Mouse (Mus musculus) lung, postnatal 25 days (tissue): ENCODE measurements around the gene Gm5861.
"Not testable (repeated sequence)": the region's sequence is repeated elsewhere in the genome, so short reads cannot be mapped to it uniquely, and the experiment has no call there.

ENCODE experiments used
- DNase-seq: peaks from one replicate; pipeline ENCODE4 v3.0.0; 2022; ENCODE audit warnings: low spot score

The Gm5861 gene

GRCm38 (mm10) chr5:11182772-11183171 lies at the start of gene Gm5861:
Gm5861 (plus strand) TSS chr5:11183072.
- not testable (repeated sequence) for DNase-seq

- DNase-seq, result not testable (repeated sequence)
Observed at GRCm38 (mm10) chr5:11138031-11138430, 44.8 kb upstream of the Gm5861 start.
